Mouse (Mus musculus): ENCODE data around the gene Taf10. TPM values are rescaled to one million over a fixed set of nuclear protein-coding genes. Genes with fewer than 3 reads are reported as not detected.
"Not testable (repeated sequence)": the region's sequence is repeated elsewhere in the genome, so short reads cannot be mapped to it uniquely, and the experiment has no call there.

Taf10 gene
- polyA plus RNA-seq, 1 experiment, result 146 TPM

- Histone ChIP-seq H3K4me3 (ENCODE audit: insufficient read depth, low read length) (no peak overlapping the region), H3K27ac (ENCODE audit: insufficient read depth, low read length) (no peak overlapping the region), H3K4me1 (ENCODE audit: control insufficient read depth, insufficient read depth, low read length) (no peaks in the 10 kb centered on the region)
- TF ChIP-seq CTCF (IDR thresholded peaks at IDR 0.05; ENCODE audit: borderline replicate concordance, insufficient read depth, low read length), result no peak
- TF ChIP-seq POLR2A (IDR thresholded peaks at IDR 0.05; ENCODE audit: low read depth, low read length), result no peak
Measured at GRCm38 (mm10) chr7:105761813-105762484, 17.8 kb upstream of the Taf10 start.

GRCm38 (mm10) chr7:105753281-105753680, 9.1 kb upstream of the Taf10 start:
- H3K4me1 ChIP-seq (ENCODE audit: control insufficient read depth, insufficient read depth, low read length), result peaks cover 3% of the 10 kb centered on the region; the same call in 1 of the 2 replicates
- no peak overlapping the region for H3K4me3 ChIP-seq (ENCODE audit: insufficient read depth, low read length)
- TF ChIP-seq POLR2A (IDR thresholded peaks at IDR 0.05; ENCODE audit: low read depth, low read length) (no peak), CTCF (IDR thresholded peaks at IDR 0.05; ENCODE audit: borderline replicate concordance, insufficient read depth, low read length) (no peak)
- H3K27ac ChIP-seq (ENCODE audit: insufficient read depth, low read length), result no peak overlapping the region

DNA sequence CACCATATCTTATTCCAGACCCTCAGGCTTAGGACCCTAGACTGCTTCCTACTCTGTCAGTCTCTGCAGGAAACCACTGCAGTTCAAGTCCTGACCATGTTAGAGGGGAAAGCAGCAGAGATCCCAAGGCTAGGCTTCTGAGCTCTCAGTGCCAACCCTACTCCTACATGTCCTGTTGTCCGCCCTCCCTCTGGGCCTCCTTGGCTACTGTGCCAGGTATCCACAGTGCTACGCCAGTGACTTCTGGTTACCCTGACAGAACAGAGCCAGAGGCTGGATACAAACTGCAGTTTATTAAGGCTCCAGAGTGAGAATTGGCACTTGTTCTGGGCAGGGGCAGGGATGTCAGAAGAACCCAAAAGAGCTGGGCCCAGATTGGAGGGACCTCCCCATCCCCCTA, 8.6 kb upstream of the Taf10 start:
- Histone ChIP-seq H3K4me3 (ENCODE audit: insufficient read depth, low read length) (no peak overlapping the region), H3K4me1 (ENCODE audit: control insufficient read depth, insufficient read depth, low read length) (peaks cover 3% of the 10 kb centered on the region; the same call in 1 of the 2 replicates), H3K27ac (ENCODE audit: insufficient read depth, low read length) (no peak overlapping the region)
- no peak for TF ChIP-seq CTCF (IDR thresholded peaks at IDR 0.05; ENCODE audit: borderline replicate concordance, insufficient read depth, low read length)
- no peak for TF ChIP-seq POLR2A (IDR thresholded peaks at IDR 0.05; ENCODE audit: low read depth, low read length)

DNA sequence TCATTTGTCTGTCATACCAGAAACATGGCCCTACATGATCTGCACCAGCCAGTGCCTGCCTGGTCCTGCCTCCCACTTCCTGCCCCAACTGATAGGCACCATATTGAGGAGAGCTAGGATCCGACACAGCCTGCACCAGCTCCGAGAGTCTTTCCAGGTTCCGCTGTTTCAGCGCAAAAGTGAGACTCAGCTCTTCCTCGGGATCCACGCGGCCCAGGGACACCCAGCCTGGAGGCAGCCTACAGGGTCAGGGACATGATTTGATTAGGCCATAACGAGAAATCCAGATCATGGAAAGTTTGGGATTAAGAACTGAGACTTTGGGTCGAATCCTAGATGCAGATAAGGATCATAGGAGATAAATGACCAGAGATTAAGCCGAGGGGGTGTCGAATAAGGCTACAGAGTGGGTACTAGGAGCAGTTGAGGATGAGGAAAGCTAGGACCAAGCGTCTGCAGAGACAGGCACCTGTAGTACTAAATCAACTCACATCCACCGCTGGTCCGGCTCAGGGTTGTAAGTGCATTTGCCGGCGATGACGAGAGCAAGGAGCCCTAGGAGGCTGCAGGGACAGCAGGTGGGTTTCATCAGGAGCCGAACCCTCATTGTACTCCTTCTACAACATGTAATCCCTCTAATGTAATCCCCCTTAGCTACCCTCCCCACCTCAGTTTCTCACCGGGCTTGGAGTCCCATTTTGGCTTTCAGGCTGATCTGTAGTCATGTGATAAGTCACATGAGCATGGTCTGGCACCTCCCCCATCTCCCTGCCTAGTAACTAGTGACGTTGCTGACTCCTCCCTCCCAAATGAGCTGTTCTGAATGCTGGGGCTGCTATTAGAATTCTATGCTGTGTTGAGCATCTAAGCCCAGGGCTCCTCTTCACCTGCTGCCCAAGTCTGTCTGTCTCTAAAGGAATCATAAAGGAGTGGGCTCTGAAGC, 7.6 kb upstream of the Taf10 start, which contains the start of gene Tpp1:
TSS of gene Tpp1 (minus strand) at position 745 of the 943 bp plus-strand sequence.
- TF ChIP-seq POLR2A (IDR thresholded peaks at IDR 0.05; ENCODE audit: low read depth, low read length) (peak; percentile 84), CTCF (IDR thresholded peaks at IDR 0.05; ENCODE audit: borderline replicate concordance, insufficient read depth, low read length) (no peak)
- peak within 1 kb of the TSS; percentile 89 for H3K4me3 ChIP-seq (ENCODE audit: insufficient read depth, low read length)
- H3K27ac ChIP-seq (ENCODE audit: insufficient read depth, low read length), result peak within 1 kb of the TSS; percentile 21; the same call in 1 of the 2 replicates
- peaks cover 3% of the 10 kb centered on the region; the same call in 1 of the 2 replicates for H3K4me1 ChIP-seq (ENCODE audit: control insufficient read depth, insufficient read depth, low read length)

GRCm38 (mm10) chr7:105747776-105748175, 3.6 kb upstream of the Taf10 start:
- Histone ChIP-seq H3K4me1 (ENCODE audit: control insufficient read depth, insufficient read depth, low read length) (peaks cover 3% of the 10 kb centered on the region; the same call in 1 of the 2 replicates), H3K4me3 (ENCODE audit: insufficient read depth, low read length) (no peak overlapping the region), H3K27ac (ENCODE audit: insufficient read depth, low read length) (no peak overlapping the region)
- TF ChIP-seq POLR2A (IDR thresholded peaks at IDR 0.05; ENCODE audit: low read depth, low read length), result no peak
- no peak for TF ChIP-seq CTCF (IDR thresholded peaks at IDR 0.05; ENCODE audit: borderline replicate concordance, insufficient read depth, low read length)

DNA sequence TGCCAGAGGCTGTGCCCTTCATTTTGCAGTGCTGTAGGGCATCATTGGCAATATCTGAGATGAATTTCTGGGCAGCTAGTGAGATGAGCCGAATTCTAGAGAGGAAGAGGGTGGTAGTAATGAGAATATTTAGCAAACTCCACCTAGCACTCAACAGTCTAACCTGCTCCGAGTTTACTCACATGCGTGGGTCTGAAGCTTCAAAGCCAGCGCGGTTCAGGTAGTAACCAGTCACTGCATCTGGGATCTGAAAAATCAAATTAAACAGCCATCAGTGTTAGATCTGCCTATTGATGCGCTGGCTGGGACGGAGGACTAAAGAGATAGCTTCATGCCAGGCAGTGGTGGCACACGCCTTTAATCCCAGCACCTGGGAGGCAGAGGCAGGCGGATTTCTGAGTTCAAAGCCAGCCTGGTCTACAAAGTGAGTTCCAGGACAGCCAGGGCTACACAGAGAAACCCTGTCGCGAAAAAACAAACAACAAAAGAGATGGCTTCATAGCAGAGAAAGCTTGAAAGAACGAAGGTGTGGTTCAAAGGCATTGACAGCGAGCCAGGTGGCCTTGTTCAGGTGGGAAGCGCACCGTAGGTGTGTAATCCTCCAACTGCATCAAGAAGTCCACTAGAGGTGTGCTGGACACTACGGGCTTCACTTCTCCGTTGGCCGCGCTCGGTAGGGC, 775 bp downstream of the Taf10 start:
- H3K27ac ChIP-seq (ENCODE audit: insufficient read depth, low read length), result peak overlapping the region; percentile 53; the same call in 1 of the 2 replicates
- peak; percentile 43 for TF ChIP-seq POLR2A (IDR thresholded peaks at IDR 0.05; ENCODE audit: low read depth, low read length)
- not testable (repeated sequence) for H3K4me1 ChIP-seq (ENCODE audit: control insufficient read depth, insufficient read depth, low read length)
- peak overlapping the region; percentile 55 for H3K4me3 ChIP-seq (ENCODE audit: insufficient read depth, low read length)

DNA sequence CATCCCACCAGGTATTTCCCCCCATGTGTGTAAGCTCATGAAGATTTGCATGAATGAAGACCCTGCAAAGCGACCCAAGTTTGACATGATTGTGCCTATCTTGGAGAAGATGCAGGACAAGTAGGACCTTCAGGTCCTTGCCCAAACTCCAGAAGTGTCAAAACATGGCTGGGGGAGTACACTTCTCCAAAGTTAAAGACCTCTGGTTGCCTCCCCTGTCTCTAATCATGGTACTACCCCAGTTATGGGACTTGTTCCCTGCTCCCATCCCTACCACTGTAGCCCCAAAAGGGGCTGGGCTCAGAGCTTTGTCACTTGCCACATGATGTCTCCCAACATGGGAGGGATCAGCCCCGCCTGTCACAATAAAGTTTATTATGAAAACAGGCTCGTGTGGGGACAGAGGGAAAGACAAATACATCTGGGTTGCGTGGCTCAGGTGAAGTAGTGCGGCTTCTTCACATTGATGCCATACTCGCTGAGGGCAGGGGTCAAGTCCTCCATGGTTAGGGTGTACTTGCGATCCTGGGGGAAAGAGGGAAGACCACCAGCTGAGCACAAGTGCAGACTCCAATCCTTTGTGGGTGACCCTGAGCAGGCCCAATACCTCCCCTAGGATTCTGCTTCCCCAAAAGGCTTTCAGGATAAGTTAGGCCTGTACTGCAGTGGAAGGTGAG, 1.5 kb downstream of the Taf10 start:
- H3K4me3 ChIP-seq (ENCODE audit: insufficient read depth, low read length), result peak overlapping the region; percentile 55
- not testable (repeated sequence) for H3K27ac ChIP-seq (ENCODE audit: insufficient read depth, low read length); H3K4me1 ChIP-seq (ENCODE audit: control insufficient read depth, insufficient read depth, low read length)
- 0 out of 2 replicates have a peak, but pooled peaks have one; percentile 2 for TF ChIP-seq POLR2A (IDR thresholded peaks at IDR 0.05; ENCODE audit: low read depth, low read length)

DNA sequence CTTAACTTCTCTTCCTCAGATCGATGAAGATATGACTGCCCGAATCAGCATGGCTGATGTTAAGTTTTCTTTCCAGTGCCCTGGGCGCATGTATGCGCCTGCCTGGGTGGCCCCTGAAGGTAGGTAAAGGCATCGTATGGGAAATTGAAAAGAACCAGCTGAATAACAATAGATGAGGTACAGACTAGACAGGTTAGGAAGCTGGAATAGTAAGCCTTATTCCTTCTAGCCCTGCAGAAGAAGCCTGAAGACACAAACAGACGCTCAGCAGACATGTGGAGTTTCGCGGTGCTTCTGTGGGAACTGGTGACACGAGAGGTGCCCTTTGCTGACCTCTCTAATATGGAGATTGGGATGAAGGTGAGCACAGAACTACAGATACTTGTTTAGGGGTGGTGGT, 2.2 kb downstream of the Taf10 start:
- no peak overlapping the region for H3K4me3 ChIP-seq (ENCODE audit: insufficient read depth, low read length)
- peaks cover 9% of the 10 kb centered on the region for H3K4me1 ChIP-seq (ENCODE audit: control insufficient read depth, insufficient read depth, low read length)
- TF ChIP-seq POLR2A (IDR thresholded peaks at IDR 0.05; ENCODE audit: low read depth, low read length) (no peak; the same call in 1 of the 2 replicates), CTCF (IDR thresholded peaks at IDR 0.05; ENCODE audit: borderline replicate concordance, insufficient read depth, low read length) (no peak)
- H3K27ac ChIP-seq (ENCODE audit: insufficient read depth, low read length), result no peak overlapping the region

DNA sequence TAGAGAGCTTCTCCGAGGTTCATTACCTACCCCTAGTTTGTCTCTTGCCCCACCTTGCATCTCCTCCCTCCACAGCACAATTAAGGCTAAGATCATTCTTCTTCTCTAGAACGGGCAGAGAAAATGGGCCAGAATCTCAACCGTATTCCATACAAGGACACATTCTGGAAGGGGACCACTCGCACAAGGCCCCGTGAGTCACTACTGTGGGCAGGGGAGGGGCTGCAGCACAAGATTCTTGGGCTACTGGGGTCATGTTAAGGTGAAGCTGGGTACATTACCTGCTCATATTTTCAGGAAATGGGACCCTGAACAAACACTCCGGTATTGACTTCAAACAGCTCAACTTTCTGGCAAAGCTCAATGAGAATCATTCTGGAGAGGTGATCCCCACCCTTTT, 3.3 kb downstream of the Taf10 start:
- Histone ChIP-seq H3K4me3 (ENCODE audit: insufficient read depth, low read length) (no peak overlapping the region), H3K27ac (ENCODE audit: insufficient read depth, low read length) (peak overlapping the region; percentile 94), H3K4me1 (ENCODE audit: control insufficient read depth, insufficient read depth, low read length) (peaks cover 9% of the 10 kb centered on the region)
- peak; percentile 31; the same call in 1 of the 2 replicates for TF ChIP-seq POLR2A (IDR thresholded peaks at IDR 0.05; ENCODE audit: low read depth, low read length)
- TF ChIP-seq CTCF (IDR thresholded peaks at IDR 0.05; ENCODE audit: borderline replicate concordance, insufficient read depth, low read length), result no peak

Data from embryonic fibroblast, embryonic 13.5 days (primary cell).